Mouse (Mus musculus) neural tube, embryonic 11.5 days (tissue): ENCODE measurements at regions not wholly inside any gene's neighbourhood (a gene's known extent, or its start where the extent isn't known, plus 50 kb on each side); places are given as distances from the start of the nearest gene placed in this dataset.

Source experiments
- ATAC-seq: fragments of 200-750 bp; cut with Nextera tagmentation; 2 replicates; pipeline ENCODE4 v1.8.0; 2017; ENCODE audit warnings: moderate number of reproducible peaks, mild to moderate bottlenecking, moderate TSS enrichment, moderate library complexity; ENCODE audit not compliant: insufficient read depth, low FRiP score, low TSS enrichment
- DNase-seq: peaks from one replicate; pipeline ENCODE4 v3.0.0-alpha.2; 2015; ENCODE audit warnings: low spot score
- H3K27ac ChIP-seq: fragments of 300-500 bp; sonication (generic); 2 replicates; pipeline ENCODE4 v1.5.1; 2014; ENCODE audit warnings: low read depth, mild to moderate bottlenecking, low read length
- H3K27me3 ChIP-seq: fragments of 300-500 bp; sonication (generic); 2 replicates; pipeline ENCODE4 v1.6.1; 2014; ENCODE audit warnings: mild to moderate bottlenecking, low read length, mixed read lengths; ENCODE audit not compliant: control insufficient read depth, insufficient read depth
- H3K36me3 ChIP-seq: fragments of 300-500 bp; sonication (generic); 2 replicates; pipeline ENCODE4 v1.6.1; 2014; ENCODE audit warnings: mild to moderate bottlenecking, low read length, moderate library complexity, mixed read lengths; ENCODE audit not compliant: control insufficient read depth, insufficient read depth
- H3K4me1 ChIP-seq: fragments of 300-500 bp; sonication (generic); 2 replicates; pipeline ENCODE4 v1.6.1; 2014; ENCODE audit warnings: low read length, mixed read lengths; ENCODE audit not compliant: control insufficient read depth, insufficient read depth
- H3K4me2 ChIP-seq: fragments of 300-500 bp; sonication (generic); 2 replicates; pipeline ENCODE4 v1.6.1; 2014; ENCODE audit warnings: low read depth, mild to moderate bottlenecking, moderate library complexity
- H3K4me3 ChIP-seq: fragments of 300-500 bp; sonication (generic); 2 replicates; pipeline ENCODE4 v1.5.1; 2014; ENCODE audit warnings: low read depth, low read length
- H3K9ac ChIP-seq: fragments of 300-500 bp; sonication (generic); 2 replicates; pipeline ENCODE4 v1.6.1; 2014; ENCODE audit warnings: mild to moderate bottlenecking, low read length
- H3K9me3 ChIP-seq: fragments of 300-500 bp; sonication (generic); 2 replicates; pipeline ENCODE4 v1.6.1; 2016; ENCODE audit warnings: low read length; ENCODE audit not compliant: control insufficient read depth
- WGBS: fragments of 180-500 bp; shearing (Covaris S2); extraction: QIAGEN DNeasy Blood & Tissue Kit; methylation state at CpG from one replicate; pipeline ENCODE4 v1.1.7; 2014; 5-methylcytosine and 5-hydroxymethylcytosine counted together

DNA sequence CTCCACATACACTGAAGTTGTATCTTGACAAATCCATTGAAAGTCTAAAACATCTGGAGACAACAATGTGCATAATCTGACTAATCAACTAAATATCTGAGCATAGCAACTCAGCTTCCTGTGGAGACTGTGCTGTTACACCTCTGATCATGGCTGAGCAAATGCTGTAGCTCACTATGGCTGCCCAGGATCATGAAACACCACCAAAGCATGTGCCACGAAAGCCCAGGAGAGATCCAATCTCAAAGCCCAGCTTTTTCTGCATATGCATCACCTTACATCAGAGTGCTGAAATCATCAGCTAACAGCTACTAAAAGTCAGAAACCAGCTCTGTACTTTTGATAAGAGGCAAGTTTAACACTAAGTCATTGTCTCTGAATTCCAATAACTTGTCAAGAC lies 313.3 kb upstream of the Htr2a start:
- 88% methylated on average over 1 of the region's 1 CpGs for WGBS
- H3K27ac ChIP-seq: no peak overlapping the region
- ATAC-seq (no peak), DNase-seq (no peak)
- H3K27me3 ChIP-seq: no peaks in the 10 kb centered on the region
- no peak overlapping the region for H3K9ac ChIP-seq
- H3K4me1 ChIP-seq: no peaks in the 10 kb centered on the region
- H3K4me3 ChIP-seq: no peak overlapping the region
- H3K4me2 ChIP-seq: no peak overlapping the region
- no peaks in the 10 kb centered on the region for H3K9me3 ChIP-seq
- H3K36me3 ChIP-seq: no peaks in the 10 kb centered on the region

DNA sequence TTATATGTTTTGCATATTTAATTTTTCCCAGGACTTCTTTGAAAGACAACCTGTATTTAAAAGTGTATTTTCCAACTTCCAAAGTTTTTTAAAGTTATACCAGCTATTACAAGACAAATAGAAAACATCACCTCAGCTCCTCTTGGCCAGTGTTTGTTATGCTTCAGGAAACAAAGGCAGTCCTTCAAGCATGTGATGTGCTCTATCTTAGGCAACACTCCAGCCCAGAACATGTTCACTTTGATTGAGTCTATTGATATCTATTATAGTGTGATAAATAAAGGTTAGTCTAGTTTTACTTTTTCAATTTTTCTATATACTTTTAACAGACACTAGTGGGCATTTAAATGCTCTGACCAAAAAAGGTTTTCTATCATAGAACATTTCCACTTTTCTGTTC lies 289.9 kb upstream of the Htr2a start:
- Histone ChIP-seq H3K9me3 (no peaks in the 10 kb centered on the region), H3K27ac (no peak overlapping the region), H3K27me3 (no peaks in the 10 kb centered on the region), H3K9ac (no peak overlapping the region), H3K4me2 (no peak overlapping the region), H3K36me3 (no peaks in the 10 kb centered on the region), H3K4me3 (no peak overlapping the region), H3K4me1 (no peaks in the 10 kb centered on the region)
- ATAC-seq (no peak), DNase-seq (no peak)

DNA sequence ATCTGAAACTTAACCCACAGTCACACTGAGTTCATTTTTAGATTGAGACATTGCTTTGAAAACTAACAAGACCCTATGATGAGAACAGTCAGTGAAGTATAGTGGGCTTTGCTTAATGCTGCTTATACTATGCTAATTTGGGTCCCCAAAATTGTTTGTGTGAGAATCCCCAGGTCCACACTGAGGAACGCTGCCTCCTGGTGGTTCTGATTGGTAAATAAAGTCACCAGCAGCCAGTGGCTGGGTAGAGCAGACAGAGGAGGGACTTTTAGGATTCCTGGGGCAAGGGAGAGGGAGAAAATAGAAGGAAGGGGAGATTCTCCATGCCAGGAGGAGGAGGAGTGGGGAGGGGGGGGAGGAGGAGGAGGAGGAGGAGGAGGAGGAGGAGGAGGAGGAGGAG lies 288.4 kb upstream of the Htr2a start:
- DNase-seq (no peak), ATAC-seq (no peak)
- H3K4me2 ChIP-seq: no peak overlapping the region
- no peak overlapping the region for H3K27ac ChIP-seq
- H3K36me3 ChIP-seq: no peaks in the 10 kb centered on the region
- no peak overlapping the region for H3K4me3 ChIP-seq
- 50% methylated on average over 1 of the region's 1 CpGs for WGBS
- H3K4me1 ChIP-seq: no peaks in the 10 kb centered on the region
- no peaks in the 10 kb centered on the region for H3K27me3 ChIP-seq
- no peak overlapping the region for H3K9ac ChIP-seq
- H3K9me3 ChIP-seq: no peaks in the 10 kb centered on the region

DNA sequence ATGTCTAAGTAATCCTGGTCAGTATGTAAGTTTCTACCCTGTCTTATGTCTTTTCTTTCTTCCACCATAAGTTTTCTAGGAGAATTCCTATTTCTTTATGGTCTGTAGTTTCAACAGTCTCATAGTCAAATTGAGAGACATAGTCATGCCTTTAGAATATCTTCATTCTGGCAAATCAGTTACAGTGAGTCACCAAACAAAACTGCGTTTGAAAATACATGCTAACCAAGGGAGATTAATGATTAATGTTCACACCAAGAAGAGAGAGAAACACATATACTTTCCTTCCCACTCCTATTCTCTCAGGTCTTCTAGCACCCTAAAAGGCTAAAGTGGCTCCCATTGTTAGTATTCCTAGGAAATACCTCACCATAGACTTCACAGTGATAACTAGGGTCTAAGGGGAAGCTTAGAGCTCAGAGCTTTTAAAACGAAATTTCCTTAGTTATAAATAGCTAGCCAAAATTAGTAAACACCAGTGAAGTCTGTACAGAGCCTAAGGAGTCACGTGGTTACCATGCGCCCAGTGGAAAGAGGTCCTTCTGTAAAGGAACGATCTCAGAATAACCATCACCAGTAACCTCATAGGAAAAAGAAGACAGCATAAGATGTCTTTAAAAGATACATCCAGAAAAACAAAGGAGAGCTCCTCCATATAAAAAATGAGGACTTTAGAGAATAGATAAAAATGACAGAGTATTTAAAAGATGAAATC lies 281.8 kb upstream of the Htr2a start:
- H3K27ac ChIP-seq: no peak overlapping the region
- ATAC-seq (no peak), DNase-seq (no peak)
- no peak overlapping the region for H3K9ac ChIP-seq
- H3K4me2 ChIP-seq: no peak overlapping the region
- no peaks in the 10 kb centered on the region for H3K36me3 ChIP-seq
- H3K27me3 ChIP-seq: no peaks in the 10 kb centered on the region
- WGBS: 87% methylated on average over 5 of the region's 5 CpGs
- no peak overlapping the region for H3K4me3 ChIP-seq
- no peaks in the 10 kb centered on the region for H3K9me3 ChIP-seq
- no peaks in the 10 kb centered on the region for H3K4me1 ChIP-seq

DNA sequence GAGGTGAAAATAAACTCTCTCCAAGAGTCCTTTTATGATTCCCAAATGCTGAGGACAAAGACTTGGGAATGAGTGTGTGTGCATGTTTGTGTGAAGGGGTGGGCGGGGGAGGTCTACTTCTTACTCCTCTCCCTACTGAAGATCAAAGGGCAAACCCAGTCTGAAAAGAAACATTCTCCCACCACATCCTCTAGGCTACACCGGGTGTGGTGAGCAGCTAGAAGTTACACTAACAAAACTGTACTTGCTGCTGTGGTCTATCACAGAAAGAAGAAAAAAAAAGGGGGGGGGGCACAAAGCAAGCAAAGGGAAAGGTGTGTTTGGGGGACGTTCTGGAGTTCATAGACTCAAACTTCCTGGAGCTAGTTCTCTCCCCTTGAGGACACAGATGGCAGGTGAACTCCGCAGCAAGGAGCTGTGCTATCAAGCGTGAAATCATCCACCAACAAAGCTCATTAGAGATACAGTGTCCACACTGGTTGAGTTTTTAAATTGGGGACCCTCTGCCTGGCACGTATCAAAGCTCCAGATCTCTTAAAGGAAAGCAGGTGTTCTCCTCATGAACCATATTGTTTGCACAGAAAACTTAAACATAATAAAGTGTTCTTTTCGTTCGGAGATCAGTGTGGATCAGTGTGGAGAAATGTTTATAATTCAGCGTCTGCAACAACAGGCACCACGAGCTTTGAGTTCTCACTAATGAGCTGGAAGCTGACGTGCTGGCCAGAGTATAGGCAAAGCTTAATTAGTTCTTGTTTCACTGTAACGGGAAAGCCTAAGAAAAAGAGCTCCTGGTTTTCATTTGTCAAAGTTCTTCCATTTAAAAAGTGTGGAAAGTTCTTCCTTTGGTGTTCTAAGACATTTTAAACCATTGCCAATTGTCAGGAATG lies 280.7 kb upstream of the Htr2a start:
- WGBS: 50% methylated on average over 12 of the region's 12 CpGs
- H3K27me3 ChIP-seq: no peaks in the 10 kb centered on the region
- no peak overlapping the region for H3K4me3 ChIP-seq
- H3K9ac ChIP-seq: no peak overlapping the region
- no peak for ATAC-seq
- H3K9me3 ChIP-seq: no peaks in the 10 kb centered on the region
- no peak overlapping the region for H3K27ac ChIP-seq
- no peak overlapping the region for H3K4me2 ChIP-seq
- H3K4me1 ChIP-seq: no peaks in the 10 kb centered on the region
- no peaks in the 10 kb centered on the region for H3K36me3 ChIP-seq
- no peak for DNase-seq

DNA sequence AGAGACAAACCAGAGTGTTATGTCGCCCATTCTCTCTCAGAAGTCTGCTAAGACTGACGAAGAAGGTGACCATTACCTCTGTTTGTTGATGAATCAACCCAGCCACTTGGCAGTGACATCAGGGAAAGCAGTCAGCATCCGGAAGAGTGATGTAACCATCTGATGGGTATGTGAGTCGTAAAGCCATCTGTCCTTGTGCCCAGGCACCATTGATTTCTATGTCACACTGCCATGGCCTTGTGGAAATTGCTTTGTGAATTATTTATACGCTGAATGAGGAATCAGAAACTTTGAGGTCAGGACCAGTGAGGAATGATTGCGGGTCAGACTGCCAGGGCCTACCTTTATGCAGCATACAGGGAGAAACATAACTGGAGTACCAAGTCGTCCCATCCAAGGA lies 256.2 kb upstream of the Htr2a start:
- H3K4me1 ChIP-seq: no peaks in the 10 kb centered on the region
- no peaks in the 10 kb centered on the region for H3K27me3 ChIP-seq
- DNase-seq: no peak
- WGBS: 82% methylated on average over 7 of the region's 7 CpGs
- H3K36me3 ChIP-seq: no peaks in the 10 kb centered on the region
- H3K27ac ChIP-seq: no peak overlapping the region
- no peak for ATAC-seq
- no peak overlapping the region for H3K9ac ChIP-seq
- no peak overlapping the region for H3K4me2 ChIP-seq
- no peaks in the 10 kb centered on the region for H3K9me3 ChIP-seq
- no peak overlapping the region for H3K4me3 ChIP-seq

DNA sequence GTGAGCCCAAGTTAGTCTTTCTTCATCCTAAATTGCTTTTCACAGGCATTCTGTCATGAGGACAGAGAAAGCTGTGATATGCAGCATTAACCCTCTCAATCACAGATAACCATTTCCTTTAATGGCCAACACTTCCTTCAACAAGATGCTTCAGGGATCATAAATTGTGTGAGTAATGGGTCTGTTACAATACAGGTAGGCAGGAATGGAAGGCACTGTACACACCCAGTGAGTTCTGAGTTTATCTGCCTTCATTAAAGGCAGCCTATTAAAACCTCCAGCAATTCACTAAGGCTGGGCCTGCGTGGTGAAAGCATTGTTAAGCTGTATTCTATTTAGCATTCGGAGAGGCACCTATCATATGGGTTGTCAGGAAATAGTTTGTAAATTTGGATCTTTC lies 248.2 kb upstream of the Htr2a start:
- no peak overlapping the region for H3K9ac ChIP-seq
- no peaks in the 10 kb centered on the region for H3K27me3 ChIP-seq
- no peaks in the 10 kb centered on the region for H3K36me3 ChIP-seq
- no peaks in the 10 kb centered on the region for H3K9me3 ChIP-seq
- H3K27ac ChIP-seq: no peak overlapping the region
- H3K4me2 ChIP-seq: no peak overlapping the region
- no peaks in the 10 kb centered on the region for H3K4me1 ChIP-seq
- ATAC-seq (no peak), DNase-seq (no peak)
- no peak overlapping the region for H3K4me3 ChIP-seq
- 72% methylated on average over 2 of the region's 2 CpGs for WGBS

DNA sequence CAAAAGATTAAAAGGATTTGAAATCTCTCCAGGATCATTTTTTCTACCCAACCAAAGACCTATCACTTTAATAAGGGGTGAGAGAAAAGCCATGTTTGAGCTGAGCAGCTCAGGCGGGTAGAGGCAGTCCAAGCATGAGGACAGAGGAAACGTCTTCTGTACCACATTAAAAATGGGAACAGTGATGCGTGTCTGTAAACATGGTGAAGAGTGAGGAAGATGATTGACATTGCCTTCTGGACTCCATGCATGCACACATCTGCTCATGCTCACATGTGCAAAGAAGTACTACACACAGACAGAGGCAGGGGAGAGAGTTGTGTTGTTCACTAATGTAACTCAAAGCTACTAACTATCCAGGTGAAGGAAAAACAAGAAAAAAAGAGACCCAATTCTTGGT lies 243.4 kb upstream of the Htr2a start:
- WGBS: 96% methylated on average over 3 of the region's 3 CpGs
- no peak for DNase-seq
- ATAC-seq: no peak
- Histone ChIP-seq H3K9ac (no peak overlapping the region), H3K4me1 (no peaks in the 10 kb centered on the region), H3K4me3 (no peak overlapping the region), H3K9me3 (no peaks in the 10 kb centered on the region), H3K36me3 (no peaks in the 10 kb centered on the region), H3K27me3 (no peaks in the 10 kb centered on the region), H3K27ac (no peak overlapping the region), H3K4me2 (no peak overlapping the region)

DNA sequence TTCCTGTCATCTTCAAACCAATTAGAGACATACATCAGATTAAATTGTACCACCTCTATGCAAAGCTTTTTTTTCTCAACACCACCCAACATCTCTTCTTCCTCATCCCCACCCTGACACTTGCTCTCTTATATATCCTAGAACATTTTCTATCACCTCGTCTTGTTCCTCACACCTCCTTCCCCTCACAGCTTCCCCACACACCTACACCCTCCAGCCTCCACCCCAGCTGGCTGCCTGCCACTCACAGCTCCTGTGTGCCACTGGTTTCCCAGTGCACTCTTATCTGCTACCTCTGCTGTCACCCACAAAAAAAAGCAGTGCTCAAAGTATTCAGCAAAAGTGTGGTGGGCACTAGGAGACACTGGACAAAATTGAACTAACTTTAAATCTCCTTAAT lies 231.2 kb upstream of the Htr2a start:
- no peaks in the 10 kb centered on the region for H3K9me3 ChIP-seq
- H3K4me3 ChIP-seq: no peak overlapping the region
- no peak overlapping the region for H3K27ac ChIP-seq
- DNase-seq: no peak
- no peak overlapping the region for H3K4me2 ChIP-seq
- no peaks in the 10 kb centered on the region for H3K27me3 ChIP-seq
- 54% methylated on average over 1 of the region's 1 CpGs for WGBS
- H3K9ac ChIP-seq: no peak overlapping the region
- no peaks in the 10 kb centered on the region for H3K4me1 ChIP-seq
- no peak for ATAC-seq
- no peaks in the 10 kb centered on the region for H3K36me3 ChIP-seq
